Mouse (Mus musculus) intestine, postnatal 0 days (tissue): ENCODE measurements around the gene 9330182L06Rik. TPM values are rescaled to one million over a fixed set of nuclear protein-coding genes. Genes with fewer than 3 reads are reported as not detected.

Experiments
- ATAC-seq: fragments of 200-750 bp; cut with Nextera tagmentation; 2 replicates; pipeline ENCODE4 v1.8.0; 2017; ENCODE audit warnings: mild to moderate bottlenecking, moderate TSS enrichment, moderate library complexity
- H3K27ac ChIP-seq: fragments of 300-500 bp; sonication (generic); 2 replicates; pipeline ENCODE4 v1.5.1; 2014; ENCODE audit warnings: mild to moderate bottlenecking, low read depth, low read length, moderate library complexity
- H3K27me3 ChIP-seq: fragments of 300-500 bp; sonication (generic); replicated peaks from 2 replicates; pipeline ENCODE4 v1.6.1; 2014; ENCODE audit warnings: low read length, mixed read lengths; ENCODE audit not compliant: control insufficient read depth, insufficient read depth
- H3K36me3 ChIP-seq: fragments of 300-500 bp; sonication (generic); 2 replicates; pipeline ENCODE4 v1.6.1; 2014; ENCODE audit warnings: mild to moderate bottlenecking, moderate library complexity; ENCODE audit not compliant: control insufficient read depth, insufficient read depth
- H3K4me1 ChIP-seq: fragments of 300-500 bp; sonication (generic); replicated peaks from 2 replicates; pipeline ENCODE4 v1.6.1; 2014; ENCODE audit warnings: antibody characterized with exemption, low read length, mixed read lengths; ENCODE audit not compliant: control insufficient read depth, insufficient read depth
- H3K4me2 ChIP-seq: fragments of 300-500 bp; sonication (generic); replicated peaks from 2 replicates; pipeline ENCODE4 v1.6.1; 2014; ENCODE audit warnings: low read depth, mild to moderate bottlenecking, moderate library complexity
- H3K4me3 ChIP-seq: fragments of 300-500 bp; sonication (generic); 2 replicates; pipeline ENCODE4 v1.5.1; 2014; ENCODE audit warnings: low read depth, low read length
- H3K9ac ChIP-seq: fragments of 300-500 bp; sonication (generic); 2 replicates; pipeline ENCODE4 v1.6.1; 2014; ENCODE audit warnings: mild to moderate bottlenecking, low read depth, low read length
- H3K9me3 ChIP-seq: fragments of 300-500 bp; sonication (generic); 2 replicates; pipeline ENCODE4 v1.6.1; 2016; ENCODE audit warnings: mixed run types; ENCODE audit not compliant: control insufficient read depth
- CTCF ChIP-seq: sonication (generic); IDR thresholded peaks from 2 replicates; pipeline ENCODE4 v1.5.1; 2016; ENCODE audit warnings: low read depth, mild to moderate bottlenecking, control low read depth, antibody characterized with exemption, moderate library complexity
- WGBS: fragments of 180-500 bp; shearing (Covaris S2); extraction: QIAGEN DNeasy Blood & Tissue Kit; methylation state at CpG from one replicate; pipeline ENCODE4 v1.1.7; 2014; 5-methylcytosine and 5-hydroxymethylcytosine counted together
- polyA plus RNA-seq: library from polyadenylated mRNA; unstranded; fragments of >200 nt; fragmentation: Nextera tagmentation; extraction: Ambion mirVana; gene quantifications from 2 replicates; pipeline ENCODE4 v1.2.1, GENCODE M21; 2015

The 9330182L06Rik gene
- 1.2 and 1.6 TPM in 2 replicates for polyA plus RNA-seq

- 1% methylated on average over 47 of the region's 47 CpGs for WGBS
- Histone ChIP-seq H3K4me2 (peak within 1 kb of the TSS; percentile 93), H3K27me3 (peaks cover 6% of the 10 kb centered on the region), H3K4me1 (no peaks in the 10 kb centered on the region), H3K9ac (peak within 1 kb of the TSS; percentile 34; the same call in 1 of the 2 replicates), H3K4me3 (peak within 1 kb of the TSS; percentile 63), H3K27ac (no peak within 1 kb of the TSS), H3K36me3 (no peaks in the 10 kb centered on the region), H3K9me3 (no peaks in the 10 kb centered on the region)
- 0 out of 2 replicates have a peak, but pooled peaks have one; percentile 9 for TF ChIP-seq CTCF
- peak; percentile 81 for ATAC-seq
Measured at GRCm38 (mm10) chr5:9265586-9266279, at the start of gene 9330182L06Rik. 9330182L06Rik (plus strand) TSS chr5:9266118.

DNA sequence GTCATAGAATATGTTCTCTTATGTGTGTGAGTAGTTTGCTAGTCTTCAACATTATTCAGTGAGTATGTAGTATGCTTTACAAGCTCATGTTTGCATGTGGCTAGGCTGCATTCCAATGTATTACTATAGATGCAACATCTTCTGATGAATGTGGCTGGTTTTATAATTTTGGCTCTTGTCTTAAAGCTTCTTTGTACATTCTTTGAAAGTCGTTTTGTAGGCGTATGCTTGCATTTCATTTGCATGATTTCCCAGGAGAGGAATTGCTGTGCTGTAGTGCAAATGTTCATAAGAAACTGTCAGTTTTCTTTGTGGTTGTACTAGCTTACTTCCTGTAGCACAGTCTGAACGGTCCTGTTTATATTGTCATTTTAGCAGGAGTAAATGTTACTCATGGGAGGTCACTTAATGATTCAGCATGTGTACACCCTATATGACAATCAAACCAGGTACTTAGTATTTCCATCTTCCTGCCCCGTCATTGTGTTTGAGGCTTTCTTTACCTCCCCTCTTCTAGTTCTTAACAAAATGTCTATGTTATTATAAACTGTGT lies 38.4 kb upstream of the 9330182L06Rik start:
- ATAC-seq = no peak
- H3K9ac ChIP-seq = no peak overlapping the region
- no peak overlapping the region for H3K4me3 ChIP-seq
- no peaks in the 10 kb centered on the region for H3K9me3 ChIP-seq
- H3K27ac ChIP-seq = no peak overlapping the region
- no peak for TF ChIP-seq CTCF
- H3K4me2 ChIP-seq = no peak overlapping the region
- H3K27me3 ChIP-seq = no peaks in the 10 kb centered on the region
- no peaks in the 10 kb centered on the region for H3K36me3 ChIP-seq
- 73% methylated on average over 4 of the region's 4 CpGs for WGBS
- no peaks in the 10 kb centered on the region for H3K4me1 ChIP-seq

- Histone ChIP-seq H3K9ac (no peak overlapping the region), H3K27ac (no peak overlapping the region), H3K4me2 (no peak overlapping the region), H3K4me1 (no peaks in the 10 kb centered on the region), H3K4me3 (no peak overlapping the region), H3K9me3 (no peaks in the 10 kb centered on the region), H3K27me3 (peaks cover 6% of the 10 kb centered on the region), H3K36me3 (no peaks in the 10 kb centered on the region)
- WGBS = 62% methylated on average over 4 of the region's 4 CpGs
- TF ChIP-seq CTCF = no peak
- ATAC-seq = no peak
Measured at GRCm38 (mm10) chr5:9264361-9264760, 1.6 kb upstream of the 9330182L06Rik start.

- TF ChIP-seq CTCF = no peak
- Histone ChIP-seq H3K4me1 (no peaks in the 10 kb centered on the region), H3K36me3 (no peaks in the 10 kb centered on the region), H3K27ac (no peak overlapping the region), H3K4me3 (peak overlapping the region; percentile 63), H3K9ac (peak overlapping the region; percentile 34; the same call in 1 of the 2 replicates), H3K4me2 (peak overlapping the region; percentile 93), H3K9me3 (no peaks in the 10 kb centered on the region), H3K27me3 (peaks cover 6% of the 10 kb centered on the region)
- ATAC-seq = no peak
- 1% methylated on average over 29 of the region's 30 CpGs for WGBS
Measured at GRCm38 (mm10) chr5:9266280-9266923, 484 bp downstream of the 9330182L06Rik start.

DNA sequence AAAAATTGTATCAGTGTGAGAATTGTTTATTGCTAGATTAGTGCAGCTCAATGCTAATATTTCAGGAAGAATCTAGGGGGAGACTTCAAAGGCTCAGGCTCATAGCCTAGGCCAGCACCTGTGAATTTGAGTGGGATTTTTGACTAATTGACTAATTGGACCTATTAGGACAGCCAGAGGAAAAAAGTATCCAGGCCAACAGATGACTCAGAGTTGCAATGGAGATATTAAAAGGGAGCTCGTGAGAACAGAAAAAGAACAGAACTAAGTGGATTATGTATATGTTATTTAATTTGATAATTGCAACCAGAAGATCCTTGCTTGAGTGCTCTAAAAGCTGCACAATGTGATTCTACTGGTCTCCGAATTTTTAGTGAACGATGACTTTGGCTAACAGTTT lies 3.7 kb downstream of the 9330182L06Rik start:
- no peak overlapping the region for H3K4me3 ChIP-seq
- no peaks in the 10 kb centered on the region for H3K36me3 ChIP-seq
- 81% methylated on average over 3 of the region's 3 CpGs for WGBS
- H3K27ac ChIP-seq = no peak overlapping the region
- no peak for ATAC-seq
- no peak for TF ChIP-seq CTCF
- no peak overlapping the region for H3K9ac ChIP-seq
- H3K9me3 ChIP-seq = no peaks in the 10 kb centered on the region
- H3K4me2 ChIP-seq = no peak overlapping the region
- H3K4me1 ChIP-seq = no peaks in the 10 kb centered on the region
- H3K27me3 ChIP-seq = peaks cover 6% of the 10 kb centered on the region

GRCm38 (mm10) chr5:9272976-9273375 lies 7.1 kb downstream of the 9330182L06Rik start:
- no peaks in the 10 kb centered on the region for H3K36me3 ChIP-seq
- H3K4me1 ChIP-seq = no peaks in the 10 kb centered on the region
- no peak for TF ChIP-seq CTCF
- H3K4me3 ChIP-seq = no peak overlapping the region
- WGBS = 74% methylated on average over 3 of the region's 3 CpGs
- no peak overlapping the region for H3K4me2 ChIP-seq
- no peaks in the 10 kb centered on the region for H3K9me3 ChIP-seq
- no peak for ATAC-seq
- no peak overlapping the region for H3K27ac ChIP-seq
- no peak overlapping the region for H3K9ac ChIP-seq
- no peaks in the 10 kb centered on the region for H3K27me3 ChIP-seq
